Mouse (Mus musculus): Measurements from ENCODE around the gene Aff3.

Gene Aff3

DNA sequence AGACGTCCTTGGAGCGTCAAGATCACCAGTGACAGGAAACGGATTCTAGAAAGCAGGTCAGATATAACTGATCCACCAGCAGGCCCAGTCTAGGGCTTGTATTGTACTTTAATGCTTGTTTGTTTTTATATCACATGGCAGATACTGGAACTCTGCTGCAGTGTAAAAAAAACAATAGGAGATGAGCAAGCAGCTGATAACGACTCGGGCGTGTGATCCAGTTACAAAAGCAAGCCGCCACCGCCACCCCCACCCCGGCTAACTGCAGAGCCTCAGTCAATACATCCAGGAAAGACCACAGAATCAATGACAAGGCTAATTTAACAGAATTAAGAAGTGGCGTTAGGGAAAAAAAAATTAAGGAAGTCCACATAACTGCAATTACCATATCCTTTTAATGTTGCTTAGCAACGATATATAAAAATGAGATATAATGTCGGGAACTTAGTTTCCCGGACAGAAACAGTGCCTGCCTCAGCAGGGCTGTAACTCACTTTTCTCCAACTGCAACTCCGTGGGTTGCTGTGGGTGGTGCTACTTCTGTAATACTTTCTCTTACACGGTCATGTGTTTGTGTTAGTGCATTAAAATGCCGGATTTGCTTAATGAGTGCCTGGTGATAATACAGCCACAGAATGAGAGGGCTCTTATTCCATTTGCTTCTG lies 280.2 kb downstream of the Aff3 start:
- no peak for DNase-seq

DNA sequence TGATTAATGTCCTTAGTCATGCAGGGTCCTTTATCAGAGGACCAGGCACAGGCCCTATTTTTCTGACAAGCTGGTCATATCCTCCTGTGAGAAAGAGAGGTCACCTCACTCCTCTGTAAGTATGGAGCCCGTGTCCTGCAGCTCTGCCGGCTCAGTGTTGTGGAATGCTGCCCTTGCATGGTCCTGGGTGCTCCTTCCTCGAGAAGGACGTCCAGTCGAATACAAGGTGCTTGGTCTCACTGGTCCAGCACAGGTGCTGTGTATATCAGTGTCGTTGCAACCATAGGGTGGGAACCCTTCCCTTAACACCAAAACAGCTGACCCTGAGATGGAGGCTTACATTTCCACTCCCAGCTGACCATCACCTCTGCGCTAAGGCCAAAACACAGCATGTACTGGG lies 280.7 kb downstream of the Aff3 start:
- DNase-seq = no peak

DNA sequence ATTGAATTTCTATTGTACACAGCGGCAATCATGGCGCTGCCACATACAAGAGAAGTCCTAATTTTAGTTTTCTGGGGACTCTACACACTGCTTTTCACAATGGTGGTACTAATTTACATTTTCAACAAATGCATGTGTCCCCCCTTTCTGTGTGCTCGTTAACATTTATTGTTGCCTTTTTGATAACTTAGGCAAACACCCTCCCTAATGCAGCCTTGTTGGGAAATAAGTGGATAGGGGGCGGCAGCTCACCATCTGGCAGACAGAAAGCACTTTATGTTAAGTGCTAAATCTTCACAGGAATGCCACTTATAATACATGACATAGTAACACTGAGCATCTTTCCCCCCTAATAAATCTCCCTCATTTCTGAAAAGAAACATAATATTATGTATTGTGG lies 282.1 kb downstream of the Aff3 start:
- DNase-seq = no peak

DNA sequence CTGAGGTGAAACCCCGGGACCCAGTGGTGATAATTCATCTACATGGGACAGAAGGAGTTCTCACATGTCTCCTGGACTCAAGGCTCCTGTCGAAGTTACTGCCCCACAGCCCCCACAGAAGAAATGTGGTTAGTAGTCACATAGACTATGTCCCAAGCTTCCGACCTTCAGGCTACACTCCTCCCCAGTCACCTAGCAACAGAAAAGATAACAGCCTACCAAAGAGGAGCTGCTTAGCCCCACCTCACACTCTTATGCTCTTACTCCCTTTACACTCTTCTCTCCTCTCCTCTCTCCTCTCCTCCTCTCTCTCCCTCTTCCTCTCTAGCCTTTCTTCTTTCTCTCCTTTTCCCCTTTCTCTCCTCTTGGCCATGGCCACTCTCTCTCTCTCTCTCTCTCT lies 286.8 kb downstream of the Aff3 start:
- no peak for DNase-seq

DNA sequence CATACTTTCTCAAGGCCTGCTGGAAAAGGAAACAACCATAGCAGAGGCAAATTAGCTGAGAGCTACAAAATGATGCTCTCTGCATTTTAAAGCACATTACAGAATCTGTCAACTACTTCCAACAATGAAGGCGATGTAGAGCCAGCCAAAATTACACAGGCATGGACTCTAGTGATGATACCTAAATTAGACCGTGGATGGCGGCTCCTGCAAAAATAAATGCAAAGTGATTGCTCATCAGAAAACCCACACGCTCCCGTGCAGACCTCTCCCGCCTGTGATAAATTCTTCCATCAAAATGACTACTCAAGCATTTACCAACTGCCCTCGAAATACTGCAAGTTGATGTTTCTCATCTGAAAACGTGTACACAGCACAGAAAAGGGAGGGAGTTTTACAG lies 295.6 kb downstream of the Aff3 start:
- no peak for DNase-seq

DNA sequence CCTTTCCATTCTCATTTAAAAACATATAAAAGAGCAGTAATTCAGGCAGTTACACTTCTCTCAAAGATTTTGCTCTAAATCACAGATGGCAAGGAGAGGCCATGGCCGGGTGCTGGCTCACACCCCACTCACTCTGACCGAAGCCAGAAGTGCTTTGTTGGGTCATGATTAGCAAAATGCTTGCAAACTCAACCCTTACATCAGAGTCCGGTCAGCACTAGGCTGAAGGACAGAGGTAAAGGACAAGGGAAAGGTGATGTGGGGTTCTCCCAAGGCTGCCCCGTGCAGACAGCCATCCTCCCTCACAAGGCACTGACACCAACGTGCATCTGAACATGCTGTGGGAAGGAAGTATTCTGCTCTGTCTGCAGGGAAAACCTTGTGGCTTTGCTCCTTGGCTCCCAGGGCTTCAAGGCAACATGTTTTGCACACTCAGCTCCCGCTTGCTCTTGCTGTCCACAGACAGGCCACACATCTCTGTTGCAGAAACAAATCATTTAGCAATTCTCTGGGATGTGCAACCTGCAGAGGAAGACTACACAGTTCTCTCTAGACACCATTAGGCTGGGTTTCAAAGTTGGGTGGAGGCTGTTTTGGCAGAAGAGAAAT lies 296.6 kb downstream of the Aff3 start:
- DNase-seq = no peak

DNA sequence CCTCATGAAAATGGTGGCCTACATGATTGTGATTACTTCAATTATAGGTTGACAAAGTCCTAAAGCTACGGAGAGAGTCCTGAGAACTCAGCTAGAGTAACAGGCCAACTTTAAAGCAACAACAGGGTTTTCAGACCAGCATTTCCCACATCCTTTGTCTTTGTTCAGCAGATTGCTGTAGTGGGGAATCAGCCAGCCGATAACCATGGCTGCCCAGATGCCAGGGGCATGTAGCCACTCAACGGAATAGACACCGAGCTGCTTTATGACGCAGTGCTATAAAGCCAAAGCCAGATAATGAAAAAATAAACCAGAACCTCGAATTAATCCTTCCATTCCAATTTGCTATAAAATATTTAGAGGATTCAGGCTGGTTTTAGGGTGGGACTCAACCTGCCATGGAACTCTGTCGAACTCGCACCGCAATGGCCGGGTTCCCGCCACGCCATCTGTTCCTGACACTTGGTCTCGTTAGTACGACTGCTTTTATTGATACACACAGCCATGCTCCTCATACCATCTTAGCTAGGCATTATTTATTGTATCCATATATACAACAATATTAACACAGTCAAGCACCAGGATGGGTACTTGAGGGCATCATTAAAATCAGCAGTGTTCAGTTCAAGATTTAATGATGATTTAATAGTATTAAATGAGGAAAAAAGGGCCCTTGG lies 297.2 kb downstream of the Aff3 start:
- DNase-seq = no peak

DNA sequence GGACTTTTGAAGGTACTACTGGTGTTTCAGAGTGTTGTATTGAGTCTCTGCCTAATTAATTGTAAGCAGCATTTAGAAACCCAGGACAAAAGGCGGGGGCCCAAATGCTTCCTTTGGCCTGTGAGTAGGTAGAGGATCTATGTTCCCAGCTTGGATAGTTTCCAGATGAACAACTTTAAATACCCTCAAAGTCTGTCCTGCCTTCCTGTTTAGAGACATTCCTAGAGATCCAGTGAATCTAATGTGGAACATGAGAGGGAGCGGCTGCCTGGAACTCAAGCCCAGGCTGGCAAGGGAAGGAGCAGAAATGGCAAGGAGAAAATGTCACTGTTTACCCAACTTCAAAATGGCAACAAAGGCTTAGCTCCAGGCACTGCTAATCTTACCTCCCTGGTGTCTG lies 300.9 kb downstream of the Aff3 start:
- DNase-seq = no peak

DNA sequence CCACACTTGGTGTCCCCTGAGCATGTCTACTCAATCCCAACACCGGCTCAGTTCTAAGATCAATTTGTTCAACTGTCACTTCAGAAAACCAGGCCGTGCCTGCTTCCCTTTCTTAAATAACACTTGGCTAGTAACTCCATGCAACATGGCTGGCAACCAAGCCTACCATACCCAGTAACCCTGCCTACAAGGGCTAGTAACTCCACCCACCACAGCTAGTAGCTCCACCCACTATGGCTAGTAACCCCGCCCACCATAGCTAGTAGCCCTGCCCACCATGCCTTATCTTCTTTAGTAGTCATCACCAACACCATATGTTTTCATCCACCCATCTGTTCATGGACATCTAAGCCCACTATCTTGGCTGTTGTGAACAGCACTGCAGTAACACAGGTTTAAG lies 302.5 kb downstream of the Aff3 start:
- DNase-seq = no peak

DNA sequence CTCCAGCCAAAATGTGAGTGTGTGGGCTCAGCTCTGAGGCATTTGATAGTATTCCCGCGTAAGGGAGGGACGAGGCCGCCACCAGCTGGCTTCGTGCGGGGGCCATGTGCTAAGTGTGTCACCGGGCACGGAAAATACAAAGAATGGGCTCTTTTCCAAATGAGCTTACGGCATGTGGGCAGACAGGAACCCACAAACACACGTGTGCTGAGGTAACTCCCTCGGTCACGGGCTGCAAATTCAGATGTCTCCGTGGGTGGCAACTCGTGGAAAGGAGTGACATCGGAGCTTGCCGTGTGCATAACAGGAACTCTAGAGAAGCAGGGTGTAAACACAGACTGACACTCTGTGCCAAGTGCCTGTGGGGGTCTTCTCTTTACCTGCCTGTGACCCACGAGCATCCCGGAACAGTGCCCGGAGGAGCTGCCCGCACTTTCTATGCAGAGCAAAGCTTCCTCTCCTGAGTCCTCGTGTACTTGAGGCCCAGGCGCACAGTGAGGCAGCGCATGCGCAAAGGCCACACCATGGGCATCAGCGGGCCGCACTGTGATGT lies 305.9 kb downstream of the Aff3 start:
- DNase-seq = no peak

DNA sequence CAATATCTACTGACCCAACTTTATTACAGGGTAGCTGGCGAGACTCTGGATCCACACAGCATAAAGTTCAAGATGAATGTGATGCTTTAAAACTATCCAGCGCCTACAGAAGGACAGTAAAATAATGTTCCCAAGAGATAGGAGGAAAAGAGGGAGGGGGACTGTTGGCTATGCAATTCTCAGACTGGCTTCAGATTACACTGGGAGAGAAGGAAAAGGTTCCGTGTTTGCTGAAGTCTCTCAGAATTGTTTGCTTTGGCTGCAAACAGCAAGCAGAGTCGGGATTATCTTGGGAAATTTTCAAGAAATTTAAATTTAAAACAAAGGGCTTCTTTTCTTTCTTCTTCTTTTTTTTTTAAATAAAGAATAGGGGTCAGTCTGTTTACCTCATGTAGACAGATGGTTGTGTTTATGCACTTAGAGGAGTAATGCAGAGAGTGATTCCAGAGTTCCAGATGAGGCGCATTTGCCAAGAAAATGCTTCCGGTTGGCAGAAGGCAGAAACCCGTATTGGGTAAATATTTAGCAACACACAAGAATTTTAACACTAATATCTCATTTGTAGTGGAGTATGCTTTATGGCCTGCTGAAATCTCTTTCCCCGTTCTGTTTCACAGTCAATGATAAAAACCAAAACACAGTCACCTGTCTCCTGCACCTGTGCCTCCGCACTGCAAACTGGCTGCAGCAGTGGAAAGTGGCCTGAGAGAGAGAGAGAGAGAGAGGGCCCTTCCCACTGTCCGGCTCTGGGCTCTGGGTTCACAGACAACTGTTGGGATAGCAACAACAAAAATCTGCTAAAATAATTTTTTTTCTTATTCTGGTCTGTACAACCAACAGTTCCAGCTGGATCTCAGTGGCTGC lies 306.6 kb downstream of the Aff3 start:
- no peak for DNase-seq

DNA sequence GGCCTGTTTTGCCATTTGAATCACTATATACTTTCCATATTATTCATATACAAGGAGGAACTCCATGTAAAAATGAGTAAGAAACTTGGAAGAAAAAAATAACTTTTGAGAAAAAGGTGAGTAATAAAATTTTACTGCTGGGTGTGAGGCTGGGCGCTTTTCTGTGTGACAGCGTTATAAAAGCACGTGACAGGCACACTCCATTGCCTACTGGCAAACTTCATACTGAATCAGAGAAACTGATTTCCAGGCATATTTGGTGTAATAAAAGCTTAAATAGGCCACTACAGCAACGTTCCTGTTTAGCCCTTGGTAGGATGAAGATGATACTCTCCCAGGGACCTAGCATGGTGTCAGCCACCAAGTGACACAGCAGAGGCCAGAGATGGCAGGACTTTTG lies 310.2 kb downstream of the Aff3 start:
- DNase-seq = no peak

DNA sequence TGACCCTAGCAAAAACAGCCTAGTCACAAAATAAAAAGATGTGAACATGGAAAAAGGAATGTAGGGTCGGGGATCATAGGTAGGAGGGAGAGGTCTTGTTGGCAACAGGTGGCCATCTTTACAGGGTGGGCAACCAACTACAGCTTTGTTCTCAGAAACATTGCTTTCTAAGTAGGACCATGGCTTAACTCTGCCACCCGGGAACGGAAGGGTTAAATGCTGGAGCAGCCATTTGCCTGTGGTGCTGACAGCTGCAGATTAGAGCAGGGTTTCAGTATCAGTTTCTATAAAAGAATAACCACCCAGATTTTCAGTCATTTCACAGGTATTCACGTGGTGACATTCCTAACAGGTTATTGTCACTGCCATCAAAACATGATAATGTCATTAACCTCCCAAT lies 317.4 kb downstream of the Aff3 start:
- DNase-seq = no peak

DNA sequence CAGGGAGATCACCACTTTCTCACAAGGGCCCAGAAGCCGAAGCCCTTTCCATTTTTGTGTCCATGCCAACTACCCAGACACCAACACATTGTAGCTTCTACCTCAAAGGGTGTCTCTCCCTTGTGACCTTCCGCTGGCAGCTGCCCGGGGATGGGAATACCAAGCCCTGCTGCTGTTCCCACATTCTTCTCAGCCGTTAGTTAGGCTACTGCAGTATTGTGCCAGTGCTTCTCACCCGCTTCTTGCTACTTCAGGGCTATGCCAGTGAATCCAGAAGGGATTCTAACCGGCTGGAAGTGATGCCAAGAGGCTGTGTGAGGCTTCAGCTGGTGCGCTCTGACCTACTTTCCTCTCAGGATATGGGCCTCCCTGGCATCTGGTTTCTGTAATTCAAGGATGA lies 330.5 kb downstream of the Aff3 start:
- DNase-seq = no peak

DNA sequence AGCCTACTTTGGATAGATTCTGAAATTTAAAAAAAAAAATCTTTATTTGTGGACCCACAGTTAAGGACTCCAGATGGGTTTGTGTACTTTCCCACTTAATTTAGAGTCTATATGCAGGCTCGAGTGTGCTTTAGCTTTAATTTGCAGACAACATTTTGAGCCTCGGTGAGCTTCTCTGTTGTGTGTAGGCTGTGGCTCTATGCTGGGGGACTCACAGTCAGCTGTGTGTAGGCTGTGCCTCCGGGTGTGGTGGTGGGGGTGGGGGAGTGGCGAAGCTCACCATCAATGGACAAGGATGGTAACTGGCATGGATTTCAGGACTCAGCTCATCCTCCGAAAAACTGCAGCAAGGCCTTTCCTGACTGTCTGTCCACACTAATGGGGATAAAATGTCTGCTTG lies 331.8 kb downstream of the Aff3 start:
- no peak for DNase-seq

DNA sequence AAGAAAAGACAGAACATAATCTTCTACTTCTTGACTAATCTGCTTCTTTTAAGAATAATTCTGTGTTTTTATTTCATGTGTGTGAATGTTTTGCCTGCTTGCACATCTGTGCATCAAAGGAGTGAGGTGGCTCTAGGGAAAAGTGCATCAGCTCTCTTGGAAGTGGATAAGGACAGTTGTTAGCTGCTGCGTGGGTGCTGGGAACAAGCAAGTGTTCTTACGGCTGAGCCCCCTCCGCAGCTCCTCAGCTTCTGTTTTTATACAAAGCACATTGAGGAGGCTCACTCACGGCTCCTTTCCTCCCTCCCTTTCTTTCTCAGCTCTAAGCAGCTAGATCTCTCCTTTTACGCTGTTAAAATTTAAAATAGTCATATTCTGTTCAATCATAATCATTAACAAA lies 340.5 kb downstream of the Aff3 start:
- DNase-seq = no peak

DNA sequence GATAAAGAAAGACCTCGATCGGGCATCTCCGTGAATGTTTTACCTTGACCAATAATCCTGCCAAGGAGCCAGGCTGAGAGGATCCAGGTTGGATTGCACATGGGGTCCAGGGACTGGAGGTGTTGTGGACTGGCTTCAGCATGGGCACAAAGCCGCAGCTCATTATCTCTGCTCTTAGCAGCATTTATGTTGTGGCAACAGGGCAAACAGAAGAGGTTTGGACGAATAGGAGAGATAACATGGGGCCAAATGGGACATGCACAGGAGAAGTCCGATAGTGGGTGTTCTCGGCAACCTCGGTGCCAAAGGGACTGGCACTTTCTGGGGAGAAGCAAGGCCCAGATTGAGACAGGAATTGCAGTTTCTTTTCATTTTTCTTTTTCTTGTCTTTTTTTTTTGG lies 342.9 kb downstream of the Aff3 start:
- DNase-seq = no peak

DNA sequence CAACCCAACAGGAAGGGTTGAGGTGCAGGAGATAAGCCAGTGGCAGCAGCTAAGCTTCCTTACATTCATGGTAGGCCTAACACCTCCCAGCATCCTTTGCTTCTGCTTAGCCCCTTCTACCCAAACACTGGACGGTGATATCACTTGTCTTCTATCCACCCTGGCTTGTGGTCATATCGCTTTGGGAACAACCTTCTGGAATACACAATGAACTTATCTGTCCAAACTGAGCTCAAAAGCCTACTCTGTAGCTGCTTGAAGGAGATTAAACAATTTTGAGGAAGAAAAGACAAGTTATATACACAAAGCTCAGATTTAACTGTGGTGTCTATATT lies 343.8 kb downstream of the Aff3 start:
- no peak for DNase-seq

DNA sequence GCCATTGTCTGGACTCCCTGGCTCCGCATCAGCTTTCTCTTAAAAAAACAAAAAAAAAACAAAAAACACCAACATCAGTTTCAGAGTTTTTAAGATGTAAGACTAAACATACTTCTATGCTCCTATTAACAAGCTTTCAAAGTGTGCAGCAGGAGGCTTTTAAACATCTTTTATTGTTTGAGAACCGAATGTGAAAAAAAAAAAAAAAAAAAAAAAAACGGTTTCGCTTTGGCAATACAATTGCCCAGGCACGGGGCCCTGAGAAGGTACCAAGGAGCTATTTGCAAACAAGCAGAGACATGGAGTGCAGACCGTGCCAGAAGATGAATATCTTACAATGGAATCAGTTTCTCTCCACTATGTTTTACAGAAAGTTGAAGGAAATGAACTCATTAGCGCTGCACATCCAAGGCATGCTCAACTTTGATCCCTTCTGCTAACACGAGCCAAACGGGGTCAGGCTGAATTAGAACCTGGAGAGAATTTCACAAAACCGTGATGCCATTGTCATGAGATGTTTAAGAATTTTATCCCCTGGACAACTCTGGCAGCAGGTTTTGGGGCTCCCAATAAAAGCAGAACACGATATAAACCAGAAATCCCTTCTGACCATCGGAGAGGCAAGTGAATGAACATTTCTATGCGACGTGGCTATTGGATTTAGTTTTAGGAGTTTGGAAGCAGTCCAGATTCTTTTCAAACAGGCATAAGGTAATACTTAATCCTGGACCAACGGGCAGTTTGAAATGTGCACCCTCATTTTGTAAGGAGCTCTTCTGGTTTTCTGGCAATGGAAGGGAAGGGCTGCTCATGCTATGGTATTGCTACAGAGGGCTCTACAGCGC lies 344.4 kb downstream of the Aff3 start:
- no peak for DNase-seq

DNA sequence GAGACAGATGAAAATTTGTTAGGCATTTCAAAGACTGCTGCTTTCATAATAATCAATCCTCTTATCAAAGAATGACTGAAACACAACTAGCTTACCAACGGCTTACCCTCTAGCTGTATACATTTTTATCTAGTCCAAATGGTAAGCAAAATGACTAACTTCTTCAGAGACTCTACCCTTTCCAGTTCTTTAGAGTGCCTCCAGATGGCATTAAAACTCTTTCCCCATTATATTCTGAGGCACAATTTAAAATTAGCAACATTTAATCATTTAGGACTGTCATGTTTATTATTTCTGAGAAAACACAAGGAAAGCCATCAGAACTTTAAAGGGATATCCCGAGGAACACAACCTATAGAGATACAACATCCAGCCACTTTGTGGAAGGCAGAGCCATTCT lies 346.1 kb downstream of the Aff3 start:
- DNase-seq = no peak

DNA sequence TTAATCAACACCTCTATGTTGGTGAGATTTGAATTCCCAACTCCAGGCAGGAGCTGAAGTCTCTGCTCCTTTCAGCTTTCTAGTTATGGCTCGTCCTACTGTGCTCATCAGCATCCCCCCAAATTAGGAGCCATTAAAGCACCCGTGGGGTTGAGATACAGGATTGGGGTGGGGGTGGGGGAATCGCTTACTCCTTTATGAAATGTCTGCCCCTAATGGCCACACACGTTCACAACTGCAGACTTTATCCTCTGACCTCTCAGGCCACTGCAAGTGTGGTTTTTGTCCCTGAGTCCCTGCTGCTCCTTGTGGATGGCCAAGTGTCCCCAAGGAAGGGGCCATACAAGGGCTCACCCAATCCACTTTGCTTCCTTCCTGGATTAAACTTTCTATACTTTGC lies 348.8 kb downstream of the Aff3 start:
- no peak for DNase-seq

DNA sequence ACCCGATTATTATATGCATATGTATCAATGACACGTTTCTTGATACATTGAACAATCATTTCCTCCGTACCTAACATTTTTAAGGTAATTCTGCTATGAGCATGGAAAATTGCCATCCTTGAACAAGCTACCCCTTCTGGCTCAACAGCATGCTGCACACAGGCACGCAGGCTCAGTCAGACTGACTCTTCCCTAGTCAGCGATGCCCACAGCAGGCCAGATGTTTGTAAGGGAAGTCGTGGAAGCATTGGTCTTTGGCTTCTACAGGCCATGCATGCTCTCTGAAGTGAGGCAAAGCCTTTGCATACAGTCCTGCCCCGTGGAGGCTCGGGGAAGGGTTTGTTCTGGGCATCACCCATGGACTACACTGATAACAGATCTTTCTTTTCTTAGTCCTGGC lies 354.3 kb downstream of the Aff3 start:
- DNase-seq = no peak

DNA sequence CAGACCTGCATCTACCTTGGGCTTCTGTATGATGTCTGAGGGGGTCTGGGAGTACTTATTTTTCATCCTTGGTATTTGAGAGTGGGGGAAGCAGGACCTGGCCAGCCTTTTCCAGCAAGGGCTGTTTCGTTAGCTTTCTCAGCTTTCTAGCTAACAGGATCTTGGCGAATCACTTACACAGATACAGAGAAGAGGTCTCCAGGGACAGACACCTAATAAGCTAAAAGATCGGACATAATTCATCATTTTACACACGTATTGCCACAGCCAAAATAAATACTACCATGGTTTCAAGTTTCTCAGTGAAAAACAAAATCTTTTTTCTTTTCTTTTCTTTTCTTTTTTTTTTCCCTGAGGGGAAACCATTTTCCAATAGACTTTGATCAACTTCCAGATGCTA lies 354.7 kb downstream of the Aff3 start:
- DNase-seq = no peak
